Mouse (Mus musculus) ovary, postnatal 10 days (tissue): ENCODE measurements around the gene Atg9b.

Source experiments
- DNase-seq: peaks from one replicate; pipeline ENCODE4 v3.0.0; 2022; ENCODE audit warnings: low spot score

Gene Atg9b

DNA sequence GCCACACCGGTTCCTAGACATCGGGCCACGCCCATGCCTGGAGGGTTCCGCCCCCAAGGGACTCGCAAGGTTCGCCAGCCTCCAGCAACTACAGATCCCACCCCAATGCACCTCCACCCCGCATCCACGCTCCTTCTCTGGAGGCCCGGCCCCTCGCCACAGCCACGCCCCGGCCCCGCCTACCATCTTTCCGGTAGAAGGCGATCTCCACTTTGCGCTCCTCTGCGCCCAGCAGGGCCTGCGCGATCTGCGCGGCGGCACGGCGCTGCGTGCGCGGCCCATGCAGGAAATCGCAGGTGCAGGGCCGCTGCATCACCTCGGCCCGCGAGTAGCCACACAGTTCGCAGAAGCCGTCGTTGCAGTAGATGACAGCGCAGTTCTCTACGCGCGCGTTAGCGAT is 43.8 kb downstream of the Atg9b start:
- peak; percentile 31 for DNase-seq

DNA sequence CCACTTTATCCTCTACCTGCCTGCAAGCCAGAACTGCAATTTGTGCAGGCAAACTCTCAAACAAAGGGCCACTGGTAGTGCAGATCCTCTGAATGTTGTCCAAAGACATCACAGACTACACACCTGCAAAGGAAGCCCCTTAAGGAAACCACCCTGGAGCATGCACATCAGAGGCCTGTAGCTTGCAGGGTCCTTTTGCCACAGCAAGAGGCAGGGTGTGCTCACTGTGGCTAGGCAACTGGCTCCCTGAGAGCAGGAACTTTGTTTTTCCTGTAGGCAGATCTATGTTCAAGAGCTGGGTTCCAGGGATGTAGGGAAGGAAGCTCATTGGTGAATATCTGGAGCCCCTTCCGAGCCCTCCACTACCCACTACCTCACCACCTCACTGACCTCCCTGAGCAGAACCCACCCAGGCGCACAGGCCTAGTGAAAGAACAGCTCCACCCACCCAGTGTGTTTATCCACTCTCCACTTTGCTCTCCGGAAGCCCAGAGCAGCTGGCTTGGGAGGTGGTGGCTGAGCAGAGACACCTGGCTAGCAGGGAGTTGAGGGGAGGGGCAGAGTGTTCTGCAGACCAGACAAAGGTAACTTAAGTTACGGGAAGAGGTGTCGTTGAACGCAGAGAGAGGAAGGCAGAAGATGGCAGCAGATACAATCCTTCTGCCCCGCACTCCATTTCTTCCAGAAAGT is 44.6 kb downstream of the Atg9b start:
- DNase-seq = no peak

DNA sequence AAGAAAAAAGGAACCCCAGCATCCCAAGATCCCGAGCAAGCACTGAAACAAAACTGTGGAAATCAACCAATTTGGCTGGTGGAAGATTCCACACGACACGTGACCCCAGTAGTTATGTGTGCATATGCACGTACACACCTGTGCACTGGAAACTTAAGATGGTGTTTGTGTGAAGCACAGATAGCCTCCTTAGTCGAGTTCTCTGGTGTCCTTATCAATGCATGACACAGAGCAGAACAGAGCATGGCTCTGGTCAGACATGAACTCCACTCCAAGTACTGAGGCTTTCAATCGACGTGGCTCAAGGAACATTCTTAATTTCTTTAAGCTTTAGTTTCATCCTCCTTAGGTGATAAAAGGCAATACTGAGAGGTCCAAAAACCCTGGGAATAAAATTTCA is 45.6 kb downstream of the Atg9b start:
- DNase-seq = no peak

DNA sequence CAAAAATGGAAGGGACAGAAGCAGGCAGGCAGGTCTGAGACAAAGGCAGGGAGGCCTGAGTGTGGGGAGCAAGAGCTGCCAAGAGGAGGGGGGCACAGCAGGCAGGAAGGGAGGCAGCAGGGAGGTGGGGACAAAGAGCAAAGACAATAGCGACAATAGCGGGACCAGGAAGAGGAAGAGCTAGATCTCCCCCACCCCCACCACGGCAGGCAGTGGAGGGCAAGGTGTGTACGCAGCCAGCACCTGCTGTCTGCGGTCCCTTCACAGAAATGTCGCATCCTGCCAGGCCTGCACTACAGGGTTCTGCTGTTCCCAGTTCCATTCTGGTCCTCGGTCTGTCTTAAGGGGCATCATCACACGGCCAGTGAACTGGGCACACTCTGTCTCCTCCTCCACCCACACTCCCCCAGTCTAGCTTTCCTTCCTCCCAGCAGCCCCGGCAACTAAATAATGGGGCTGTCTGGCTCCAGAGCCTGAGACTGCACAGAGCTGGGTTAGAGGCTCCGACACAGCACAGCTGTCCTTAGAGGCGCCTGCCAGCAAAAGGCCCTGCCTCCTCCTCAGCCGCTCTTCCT is 47.4 kb downstream of the Atg9b start:
- DNase-seq = no peak

DNA sequence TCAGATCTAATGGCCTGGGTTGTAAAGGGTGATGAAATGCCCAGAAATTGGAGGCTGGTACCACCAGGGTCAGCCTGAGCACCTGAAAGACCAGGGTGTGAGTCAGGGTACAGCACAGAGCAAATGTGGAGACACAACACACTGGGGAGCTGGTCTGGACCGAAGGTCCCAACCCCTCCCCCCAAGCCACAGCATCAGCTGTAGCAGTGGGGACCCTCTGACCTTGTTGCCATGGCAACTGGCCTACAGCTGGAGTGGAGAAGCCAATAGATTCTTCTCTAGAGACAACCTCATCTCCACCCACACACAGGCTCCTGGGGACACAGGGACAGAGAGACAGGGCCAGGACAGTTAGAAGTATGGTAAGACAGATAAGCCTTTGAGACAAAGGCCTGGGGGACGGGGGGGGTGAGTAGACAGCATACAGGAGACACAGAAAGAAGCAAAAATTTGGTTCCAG is 47.9 kb downstream of the Atg9b start:
- DNase-seq = no peak

DNA sequence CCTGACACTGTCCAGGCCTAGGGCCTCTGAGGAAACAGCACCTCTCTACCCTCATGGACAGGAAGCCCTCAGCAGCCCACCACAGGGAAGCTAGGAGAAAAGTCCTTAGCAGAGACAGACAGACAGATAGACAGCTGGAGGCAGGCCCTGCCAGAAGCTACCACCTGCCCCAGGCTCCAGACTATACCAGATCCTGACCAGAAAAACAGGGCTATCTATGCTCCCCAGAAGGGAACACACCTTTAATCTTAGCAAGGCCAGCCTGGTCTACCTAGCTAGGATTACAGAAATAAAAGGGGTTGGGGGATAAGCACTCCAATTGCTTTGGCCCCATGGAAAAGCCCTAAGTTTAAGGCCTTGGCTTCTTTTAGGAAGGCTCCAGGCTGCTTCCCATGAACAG is 48.6 kb downstream of the Atg9b start:
- DNase-seq = no peak

DNA sequence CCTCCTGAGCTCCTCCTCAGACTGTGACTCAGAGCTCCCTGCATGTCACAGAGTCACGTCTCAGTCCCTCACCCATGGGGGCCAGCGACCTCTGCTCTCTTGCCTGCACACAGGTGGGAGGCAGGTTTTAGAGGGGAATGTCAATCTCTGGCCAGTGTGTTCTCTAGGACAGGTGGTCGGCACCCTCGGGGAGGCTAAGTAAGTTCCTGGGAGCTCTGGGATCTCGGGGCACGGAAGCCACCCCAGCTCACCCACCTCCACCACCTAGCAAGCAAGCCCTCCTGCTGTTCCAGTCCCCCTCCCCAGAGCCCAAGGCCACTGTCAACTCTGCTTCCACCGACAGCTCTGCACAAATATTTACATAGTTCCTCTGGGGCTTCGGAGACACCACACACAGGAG is 49.0 kb downstream of the Atg9b start:
- no peak for DNase-seq

DNA sequence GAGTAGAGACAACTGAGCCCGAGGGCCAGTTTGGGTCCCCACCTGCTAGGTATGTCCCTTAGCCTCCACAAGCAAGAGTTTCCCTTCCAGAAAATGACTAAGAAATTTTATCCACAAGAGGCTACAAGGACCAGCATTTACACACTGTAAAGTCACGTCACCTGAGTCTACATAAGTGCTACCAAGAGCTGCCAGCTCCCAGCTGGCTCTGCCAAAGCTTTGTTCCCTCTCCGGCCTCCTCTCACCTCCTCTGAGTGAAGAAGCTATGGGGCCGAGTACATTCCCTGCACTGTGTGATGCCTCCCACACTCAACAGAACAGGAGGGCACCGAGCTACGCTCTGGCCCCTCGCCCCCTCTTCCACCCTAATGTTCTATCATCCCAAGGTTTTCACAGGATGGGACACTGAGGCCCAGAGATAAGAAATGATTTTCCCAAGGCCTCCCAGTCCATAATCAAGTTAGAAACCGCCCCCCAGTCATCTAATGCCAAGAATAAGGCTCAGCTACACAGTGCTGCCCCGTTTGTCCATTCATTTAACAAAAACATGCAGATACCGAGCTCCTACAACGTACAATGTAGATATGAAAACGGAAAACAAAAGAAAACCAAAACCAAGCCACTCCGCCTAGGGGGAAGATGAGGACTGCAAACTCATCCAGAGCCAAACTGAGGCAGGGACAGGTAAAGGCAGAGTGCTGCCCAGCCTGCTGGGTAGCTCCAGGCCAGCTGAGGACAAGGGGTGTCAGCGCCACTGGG is 49.6 kb downstream of the Atg9b start:
- DNase-seq = no peak

DNA sequence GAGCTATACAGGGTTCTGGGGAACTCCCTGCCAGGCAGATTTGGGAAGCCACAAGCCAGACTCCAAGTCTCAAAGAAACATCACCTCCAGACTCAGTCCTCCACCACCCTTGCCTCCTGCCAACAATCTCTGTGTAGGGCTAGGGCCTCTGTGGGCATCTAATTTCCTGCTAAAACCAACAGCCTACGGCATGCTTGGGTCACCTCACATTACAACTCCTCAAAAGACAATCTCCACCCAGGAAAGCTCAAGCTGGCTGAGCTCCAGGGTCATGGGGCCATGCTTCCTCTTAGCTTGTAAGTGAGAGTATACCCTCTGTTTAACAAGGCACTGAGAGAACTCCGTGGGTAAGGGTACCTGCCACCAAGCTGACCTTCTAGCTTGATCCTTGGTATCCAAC is 54.1 kb downstream of the Atg9b start:
- DNase-seq = no peak

DNA sequence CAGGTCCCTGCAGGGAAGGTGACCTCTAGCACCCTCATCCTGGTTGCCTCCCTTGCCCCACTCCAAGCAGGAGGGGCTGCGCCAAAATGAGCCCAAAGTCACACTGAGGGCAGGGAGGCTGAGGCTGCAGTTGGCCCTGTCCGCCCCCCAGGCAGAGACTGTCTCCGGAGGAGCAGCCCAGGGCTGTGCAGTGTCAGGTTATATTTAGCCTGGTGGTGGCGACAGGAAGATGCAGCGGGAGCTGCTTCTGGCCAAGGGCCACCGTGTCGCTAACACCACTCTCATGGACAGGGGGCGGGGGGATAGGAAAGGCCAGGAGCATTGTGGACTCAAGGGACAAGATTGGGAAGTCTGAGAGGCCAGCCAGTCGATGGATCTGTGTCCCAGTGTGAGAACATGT is 54.6 kb downstream of the Atg9b start:
- DNase-seq = no peak

DNA sequence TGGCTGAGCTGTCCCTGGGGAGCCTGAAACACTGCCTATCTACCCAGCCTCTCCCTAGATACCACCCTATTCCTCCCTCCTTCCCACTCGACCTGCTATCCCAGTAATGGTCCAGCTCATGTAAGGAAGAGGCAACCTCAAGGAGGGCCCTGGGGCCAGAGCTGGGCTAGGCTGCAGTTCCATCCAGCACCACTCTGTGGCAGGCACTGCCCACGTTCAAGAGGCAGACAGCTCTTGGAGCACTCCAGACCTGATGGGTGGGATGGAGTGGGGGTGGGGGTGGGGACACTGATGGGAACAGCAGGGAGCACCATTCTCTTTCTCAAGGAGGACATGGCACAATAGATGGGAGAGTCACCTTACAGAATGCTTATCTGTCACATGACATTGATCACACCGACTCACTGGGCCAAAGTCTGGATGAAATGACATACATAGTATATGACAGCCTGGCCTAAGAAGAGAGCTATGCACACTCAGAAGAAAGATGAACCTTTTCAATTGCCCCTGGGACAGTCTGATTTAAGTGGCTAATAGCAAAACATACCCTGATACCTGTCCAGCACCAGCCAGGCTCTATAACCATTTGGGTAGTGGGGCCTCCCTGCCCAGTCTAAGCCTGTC is 55.9 kb downstream of the Atg9b start:
- DNase-seq = no peak

DNA sequence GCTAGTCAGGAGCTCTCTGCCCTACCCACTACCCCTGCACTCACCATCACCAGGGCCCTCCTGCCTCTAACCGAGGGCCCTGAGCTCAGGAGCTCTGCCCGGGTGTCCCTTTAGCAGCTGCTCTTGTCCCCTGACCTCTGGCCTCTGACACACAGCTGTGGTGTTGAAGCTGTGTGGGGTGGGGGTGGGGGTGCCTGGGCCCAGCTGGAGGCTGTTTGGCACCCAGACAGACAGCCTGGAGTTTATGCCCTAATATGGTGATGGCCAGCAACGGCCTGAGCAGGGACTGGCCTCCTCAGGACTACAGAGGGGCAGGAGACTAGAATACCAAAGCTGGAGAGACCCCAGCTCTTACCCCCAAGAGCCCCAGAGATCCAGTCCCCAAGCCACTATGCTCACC is 57.2 kb downstream of the Atg9b start:
- no peak for DNase-seq
